1 mouse cellular context compared by ENCODE assay signal in the genomic region with DNA sequence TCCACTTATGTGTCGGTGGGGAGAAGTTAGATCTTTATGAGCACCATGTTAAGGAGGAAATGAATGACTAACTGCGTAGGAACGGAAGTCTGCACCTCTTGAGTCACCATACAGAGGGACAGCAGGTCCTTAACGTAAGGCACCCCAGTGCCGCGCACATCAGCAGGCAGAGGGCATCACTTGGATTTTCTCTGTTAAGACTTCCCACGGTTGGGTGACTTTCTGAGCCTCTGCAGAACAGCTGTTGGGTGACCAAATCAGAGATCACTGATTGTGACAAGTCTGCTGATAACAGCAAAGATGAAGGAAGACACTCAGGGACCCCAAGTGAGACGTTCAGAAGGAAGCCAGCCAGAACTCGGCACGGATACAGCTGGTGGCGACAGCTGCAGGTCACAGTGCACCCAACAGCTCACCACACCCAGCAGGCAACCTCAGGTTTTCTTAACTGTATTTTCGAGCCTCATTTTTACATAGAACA.
TF ChIP-seq lines count a peak whose summit lies in the region.

No protein-coding gene starts in this region.

TF ChIP-seq in MEL, 35 proteins besides CTCF, POLR2A, EP300 and RAD21 (continued from another document):
- no peak; the same call in 1 of the 2 replicates for TF ChIP-seq RCOR1 (IDR thresholded peaks at IDR 0.05; ENCODE audit: low read depth, low read length)
- TF ChIP-seq USF2 (IDR thresholded peaks at IDR 0.05; ENCODE audit: borderline replicate concordance in 1 of 2, insufficient read depth in 1 of 2, low read depth in 1 of 2, low read length in 2 of 2): no peak
- TF ChIP-seq ELF1 (IDR thresholded peaks at IDR 0.05; ENCODE audit: low read depth, low read length): peak; percentile 17; the same call in 1 of the 2 replicates
- TF ChIP-seq SMC3 (IDR thresholded peaks at IDR 0.05; ENCODE audit: low read depth, low read length): no peak; the same call in 1 of the 2 replicates
- TF ChIP-seq SIN3A (IDR thresholded peaks at IDR 0.05; ENCODE audit: low read length): peak; percentile 65; the same call in 1 of the 2 replicates
- peak; percentile 48; the same call in 1 of the 2 replicates for TF ChIP-seq POLR2AphosphoS2 (IDR thresholded peaks at IDR 0.05; ENCODE audit: low read length)
- 0 out of 2 replicates have a peak, but pooled peaks have one; percentile 44 for TF ChIP-seq ZMIZ1 (IDR thresholded peaks at IDR 0.05; ENCODE audit: low read depth, low read length)
- no peak for TF ChIP-seq MEF2A (IDR thresholded peaks at IDR 0.05; ENCODE audit: extremely low read depth, insufficient replicate concordance, low read depth, low read length, poor library complexity, severe bottlenecking)
- no peak; the same call in 1 of the 2 replicates for TF ChIP-seq JUND (IDR thresholded peaks at IDR 0.05; ENCODE audit: low read depth, low read length)
- TF ChIP-seq E2F4 (IDR thresholded peaks at IDR 0.05; ENCODE audit: borderline replicate concordance, low read depth, low read length): no peak
- 0 out of 2 replicates have a peak, but pooled peaks have one; percentile 30 for TF ChIP-seq MYB (IDR thresholded peaks at IDR 0.05; ENCODE audit: low read depth, low read length)
- peak; percentile 40; the same call in 1 of the 2 replicates for TF ChIP-seq BHLHE40 (IDR thresholded peaks at IDR 0.05; ENCODE audit: borderline replicate concordance, low read depth, low read length)
- peak; percentile 32; the same call in 1 of the 2 replicates for TF ChIP-seq MAX (IDR thresholded peaks at IDR 0.05; ENCODE audit: low read length)
- no peak for TF ChIP-seq MAZ (IDR thresholded peaks at IDR 0.05; ENCODE audit: low read depth, low read length)
- no peak for TF ChIP-seq TAL1 (IDR thresholded peaks at IDR 0.05; ENCODE audit: low read length)
- peak; percentile 14; the same call in 1 of the 2 replicates for TF ChIP-seq ZC3H11A (IDR thresholded peaks at IDR 0.05; ENCODE audit: low read depth, low read length)
- TF ChIP-seq MYC (IDR thresholded peaks at IDR 0.05; ENCODE audit: low read depth, low read length): peak; percentile 30; the same call in 1 of the 2 replicates
- 0 out of 2 replicates have a peak, but pooled peaks have one; percentile 16 for TF ChIP-seq NRF1 (IDR thresholded peaks at IDR 0.05; ENCODE audit: insufficient read depth, low read depth, low read length, poor library complexity, severe bottlenecking)
- TF ChIP-seq CHD1 (IDR thresholded peaks at IDR 0.05; ENCODE audit: low read depth, low read length): peak; percentile 60; the same call in 1 of the 2 replicates
